Mouse (Mus musculus) common myeloid progenitor, adult 5-6 weeks (primary cell): Measurements from ENCODE around the gene Acvr1b. TPM values are rescaled to one million over a fixed set of nuclear protein-coding genes. Genes with fewer than 3 reads are reported as not detected.
A peak's percentile ranks its signal among the peaks of the same experiment; 100 is the strongest.

Experiments
- ATAC-seq: replicated peaks from 2 replicates; pipeline ENCODE4 v1.8.0; 2016; ENCODE audit warnings: low read depth, mild to moderate bottlenecking, moderate TSS enrichment, inconsistent platforms; ENCODE audit not compliant: poor library complexity, severe bottlenecking
- total RNA-seq: library from RNA; stranded (forward); fragments of 200-1000, 187-1606 nt; gene quantifications from 2 replicates; pipeline ENCODE4 v1.2.3, GENCODE M21; 2017

Acvr1b gene
- total RNA-seq, 1 experiment from 2014 or later, result 13.4 TPM

GRCm38 (mm10) chr15:101145424-101146099, 28.3 kb upstream of the Acvr1b start:
- peak; percentile 84 for ATAC-seq

GRCm38 (mm10) chr15:101146100-101146965, 27.5 kb upstream of the Acvr1b start:
- peak; percentile 33 for ATAC-seq

- ATAC-seq, result peak; percentile 37
Measured at GRCm38 (mm10) chr15:101147115-101147909, 26.6 kb upstream of the Acvr1b start.

- no peak for ATAC-seq
Measured at GRCm38 (mm10) chr15:101147910-101148273, 26.0 kb upstream of the Acvr1b start.

- no peak for ATAC-seq
Measured at GRCm38 (mm10) chr15:101148604-101149003, 25.3 kb upstream of the Acvr1b start.

GRCm38 (mm10) chr15:101151409-101152261, 22.2 kb upstream of the Acvr1b start:
- ATAC-seq, result no peak

- peak; percentile 74 for ATAC-seq
Measured at GRCm38 (mm10) chr15:101154700-101155616, 18.9 kb upstream of the Acvr1b start.

GRCm38 (mm10) chr15:101160128-101160527, 13.7 kb upstream of the Acvr1b start:
- ATAC-seq, result no peak

GRCm38 (mm10) chr15:101160591-101160990, 13.3 kb upstream of the Acvr1b start:
- no peak for ATAC-seq

GRCm38 (mm10) chr15:101161534-101161933, 12.3 kb upstream of the Acvr1b start:
- no peak for ATAC-seq

GRCm38 (mm10) chr15:101163056-101163458, 10.8 kb upstream of the Acvr1b start:
- no peak for ATAC-seq

- no peak; the same call in 1 of the 2 replicates for ATAC-seq
Measured at GRCm38 (mm10) chr15:101163854-101164253, 10.0 kb upstream of the Acvr1b start.

GRCm38 (mm10) chr15:101164291-101164690, 9.6 kb upstream of the Acvr1b start:
- no peak for ATAC-seq

GRCm38 (mm10) chr15:101165658-101166437, 8.0 kb upstream of the Acvr1b start:
- 0 out of 2 replicates have a peak, but pooled peaks have one; percentile 35 for ATAC-seq

- ATAC-seq, result no peak
Measured at GRCm38 (mm10) chr15:101167553-101167952, 6.3 kb upstream of the Acvr1b start.

- no peak for ATAC-seq
Measured at GRCm38 (mm10) chr15:101169910-101170309, 4.0 kb upstream of the Acvr1b start.

- ATAC-seq, result no peak
Measured at GRCm38 (mm10) chr15:101170413-101170980, 3.4 kb upstream of the Acvr1b start.
